Comparison of ENCODE assay signal across 7 mouse cellular contexts in genomic region chr2:148409141-148409540, GRCm38 (mm10). TPM values are rescaled to one million over a fixed set of nuclear protein-coding genes. Genes with fewer than 3 reads are reported as not detected.
A peak's percentile ranks its signal among the peaks of the same experiment; 100 is the strongest.
DNase-seq lines count a peak whose midpoint lies in the region; ATAC-seq and TF ChIP-seq lines count a peak whose summit lies in the region.

No protein-coding gene starts in this region.

- TF ChIP-seq CTCF in kidney, postnatal 0 days (IDR thresholded peaks at IDR 0.05; ENCODE audit: low read depth): peak; percentile 88
- TF ChIP-seq CTCF in liver, embryonic 14.5 days (IDR thresholded peaks at IDR 0.05; ENCODE audit: low read depth): peak; percentile 81

- no peak overlapping the region for H3K27ac ChIP-seq in heart, embryonic 13.5 days (replicated peaks)
- no peak overlapping the region for H3K27ac ChIP-seq in kidney, postnatal 0 days
- H3K27ac ChIP-seq in liver, embryonic 14.5 days: no peak overlapping the region

- H3K9ac ChIP-seq in heart, embryonic 13.5 days: 0 out of 2 replicates have a peak overlapping the region, but pooled peaks have one; percentile 40
- H3K9ac ChIP-seq in kidney, postnatal 0 days (ENCODE audit: low read depth, low read length): no peak overlapping the region
- no peak overlapping the region for H3K9ac ChIP-seq in liver, embryonic 14.5 days (replicated peaks)

- peak; percentile 51 to 79 for DNase-seq in adrenal gland, postnatal 4 days (ENCODE audit: low spot score in 2 of 2)
- peak; percentile 81 for DNase-seq in fibroblast of lung, adult 2 months (ENCODE audit: low read depth)
- DNase-seq in kidney, postnatal 0 days (ENCODE audit: low spot score): peak; percentile 90
- DNase-seq in liver, embryonic 14.5 days (ENCODE audit: low read depth in 3 of 3, low spot score in 3 of 3): peak in 2 of 3 experiments; percentile 20 to 36
- DNase-seq in naive thymus-derived CD4-positive, alpha-beta T cell, adult 2 months (ENCODE audit: low read depth): peak; percentile 13
- peak; percentile 90 for DNase-seq in splenic B cell, adult 2 months (ENCODE audit: low read depth, low spot score)

- peaks cover 3% of the 10 kb centered on the region; the same call in 1 of the 2 replicates for H3K9me3 ChIP-seq in heart, embryonic 13.5 days
- no peaks in the 10 kb centered on the region for H3K9me3 ChIP-seq in kidney, postnatal 0 days (replicated peaks; ENCODE audit: low read length)
- H3K9me3 ChIP-seq in liver, embryonic 14.5 days (ENCODE audit: control insufficient read depth, low read length): no peaks in the 10 kb centered on the region

- peaks cover 29% of the 10 kb centered on the region for H3K4me1 ChIP-seq in heart, embryonic 13.5 days
- H3K4me1 ChIP-seq in kidney, postnatal 0 days (replicated peaks; ENCODE audit: insufficient read depth, low read length): peaks cover 19% of the 10 kb centered on the region
- peaks cover 0 to 3% of the 10 kb centered on the region in 2 experiments; a peak in 1 of 4 replicates for H3K4me1 ChIP-seq in liver, embryonic 14.5 days (replicated peaks; ENCODE audit: control insufficient read depth in 2 of 2, insufficient read depth in 2 of 2, low read length in 1 of 2)

- H3K4me2 ChIP-seq in heart, embryonic 13.5 days: peak overlapping the region; percentile 74
- no peak overlapping the region for H3K4me2 ChIP-seq in kidney, postnatal 0 days (ENCODE audit: low read length)
- no peak overlapping the region for H3K4me2 ChIP-seq in liver, embryonic 14.5 days (ENCODE audit: low read depth)

- no peaks in the 10 kb centered on the region for H3K36me3 ChIP-seq in heart, embryonic 13.5 days
- H3K36me3 ChIP-seq in kidney, postnatal 0 days (ENCODE audit: insufficient read depth, low read length): no peaks in the 10 kb centered on the region
- no peaks in the 10 kb centered on the region for H3K36me3 ChIP-seq in liver, embryonic 14.5 days (replicated peaks; ENCODE audit: control insufficient read depth, insufficient read depth, low read depth)
- H3K36me3 ChIP-seq in splenic B cell, adult 2 months (ENCODE audit: control insufficient read depth, insufficient read depth, low read length, poor library complexity, severe bottlenecking): no peaks in the 10 kb centered on the region

- H3K4me3 ChIP-seq in heart, embryonic 13.5 days: no peak overlapping the region
- H3K4me3 ChIP-seq in kidney, postnatal 0 days (replicated peaks; ENCODE audit: low read depth, low read length): no peak overlapping the region
- no peak overlapping the region for H3K4me3 ChIP-seq in liver, embryonic 14.5 days (ENCODE audit: insufficient read depth in 1 of 2, low read depth in 2 of 2, low read length in 2 of 2)

- TF ChIP-seq EP300 in liver, embryonic 14.5 days (IDR thresholded peaks at IDR 0.05; ENCODE audit: low read depth): no peak

- WGBS in heart, embryonic 13.5 days: 17% methylated on average over 9 of the region's 9 CpGs
- 24% methylated on average over 9 of the region's 9 CpGs for WGBS in kidney, postnatal 0 days
- WGBS in liver, embryonic 14.5 days (ENCODE audit: insufficient replicate concordance): 4% methylated on average over 9 of the region's 9 CpGs

- H3K27me3 ChIP-seq in heart, embryonic 13.5 days (replicated peaks): peaks cover 40% of the 10 kb centered on the region
- peaks cover 14% of the 10 kb centered on the region for H3K27me3 ChIP-seq in kidney, postnatal 0 days (ENCODE audit: insufficient read depth, low read length)
- peaks cover 14% of the 10 kb centered on the region for H3K27me3 ChIP-seq in liver, embryonic 14.5 days (ENCODE audit: control insufficient read depth, insufficient read depth, low read length)
- no peaks in the 10 kb centered on the region for H3K27me3 ChIP-seq in splenic B cell, adult 2 months (ENCODE audit: control insufficient read depth, insufficient read depth, low read length, poor library complexity, severe bottlenecking)

- ATAC-seq in heart, embryonic 13.5 days (ENCODE audit: extremely low read depth, insufficient number of reproducible peaks, low FRiP score, low TSS enrichment): peak; percentile 34; the same call in 1 of the 2 replicates
- peak; percentile 87 for ATAC-seq in kidney, postnatal 0 days (replicated peaks; ENCODE audit: low FRiP score, low read depth)
- ATAC-seq in liver, embryonic 14.5 days (ENCODE audit: insufficient read depth): peak; percentile 66; the same call in 1 of the 2 replicates

RNA-seq across cellular contexts. Expression of gene Thbd, which starts 1.2 kb away (rescaled TPM):
- 10 to 100 TPM; 22.9 to 25.2 TPM for total RNA-seq in adrenal gland, postnatal 4 days (2021)
- polyA plus RNA-seq in heart, embryonic 13.5 days (2015; fragmentation: Nextera tagmentation; extraction: Ambion mirVana): 13.3 and 16.6 TPM in 2 replicates
- 14.7 and 14.8 TPM in 2 replicates for polyA plus RNA-seq in kidney, postnatal 0 days (2015; fragmentation: Nextera tagmentation; extraction: Ambion mirVana)
- polyA plus RNA-seq in liver, embryonic 14.5 days (2012; rRNA removed): 0.67 and 0.74 TPM in 2 replicates
- polyA plus RNA-seq in liver, embryonic 14.5 days (2014; fragmentation: Nextera tagmentation; extraction: Ambion mirVana): 0.95 and 1.4 TPM in 2 replicates

RNA-seq across cellular contexts. Expression of gene Sstr4, which starts 14.0 kb away (rescaled TPM):
- under 1 TPM; 0.62 to 0.71 TPM for total RNA-seq in adrenal gland, postnatal 4 days (2021)
- polyA plus RNA-seq in heart, embryonic 13.5 days (2015; fragmentation: Nextera tagmentation; extraction: Ambion mirVana): 0.94 and 1.3 TPM in 2 replicates
- 0.16 and 0.19 TPM in 2 replicates for polyA plus RNA-seq in kidney, postnatal 0 days (2015; fragmentation: Nextera tagmentation; extraction: Ambion mirVana)
- polyA plus RNA-seq in liver, embryonic 14.5 days (2012; rRNA removed): not detected in 2 replicates
- not detected in 2 replicates for polyA plus RNA-seq in liver, embryonic 14.5 days (2014; fragmentation: Nextera tagmentation; extraction: Ambion mirVana)

RNA-seq across cellular contexts. Expression of gene Cd93, which starts 34.2 kb away (rescaled TPM):
- 10 to 100 TPM; 65.8 to 67.5 TPM for total RNA-seq in adrenal gland, postnatal 4 days (2021)
- 24.4 and 25.3 TPM in 2 replicates for polyA plus RNA-seq in heart, embryonic 13.5 days (2015; fragmentation: Nextera tagmentation; extraction: Ambion mirVana)
- 17.0 and 17.5 TPM in 2 replicates for polyA plus RNA-seq in kidney, postnatal 0 days (2015; fragmentation: Nextera tagmentation; extraction: Ambion mirVana)
- 1.4 and 1.5 TPM in 2 replicates for polyA plus RNA-seq in liver, embryonic 14.5 days (2012; rRNA removed)
- polyA plus RNA-seq in liver, embryonic 14.5 days (2014; fragmentation: Nextera tagmentation; extraction: Ambion mirVana): 1.8 and 2.2 TPM in 2 replicates

Comparison
In these comparisons a context has a peak if more than half of its experiments do, and no peak if none do; other contexts are left out.
1. DNase-seq: peak in every context shown above with its lines; median percentile 90 in kidney, postnatal 0 days; 90 in splenic B cell, adult 2 months; 81 in fibroblast of lung, adult 2 months; 65 in adrenal gland, postnatal 4 days; 28 in liver, embryonic 14.5 days; 13 in naive thymus-derived CD4-positive, alpha-beta T cell, adult 2 months.
2. ATAC-seq: peak in every context shown above with its lines; median percentile 87 in kidney, postnatal 0 days; 66 in liver, embryonic 14.5 days; 34 in heart, embryonic 13.5 days.